Mouse (Mus musculus): ENCODE measurements around the gene Dpy19l3. TPM values are rescaled to one million over a fixed set of nuclear protein-coding genes. Genes with fewer than 3 reads are reported as not detected.

Gene Dpy19l3
- polyA plus RNA-seq, 1 experiment from 2014 or later = 52.7 TPM

DNA sequence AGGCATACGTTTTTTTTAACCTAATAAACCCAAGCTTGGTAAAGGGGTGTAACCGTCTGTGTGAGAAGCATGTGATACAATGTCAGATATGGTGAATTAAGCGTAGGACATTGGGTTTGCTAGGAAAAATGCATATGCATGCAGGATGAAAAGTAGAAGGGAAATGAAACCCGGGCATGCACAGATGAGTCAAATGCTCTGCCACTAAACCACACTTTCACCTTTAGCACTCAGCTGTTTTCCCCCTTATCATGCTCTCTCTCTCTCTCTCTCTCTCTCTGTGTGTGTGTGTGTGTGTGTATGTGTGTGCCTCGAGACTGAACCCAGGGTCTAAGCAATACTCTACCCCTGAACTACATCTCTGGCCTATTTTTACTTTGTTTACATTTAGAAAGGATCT, 11.9 kb downstream of the Dpy19l3 start:
- Histone ChIP-seq H3K4me2 (ENCODE audit: low read length) (no peak overlapping the region), H3K27me3 (ENCODE audit: control insufficient read depth, insufficient read depth, low read length) (no peaks in the 10 kb centered on the region), H3K27ac (replicated peaks; ENCODE audit: low read depth, low read length) (no peak overlapping the region), H3K4me1 (ENCODE audit: control insufficient read depth, insufficient read depth, low read length) (no peaks in the 10 kb centered on the region), H3K4me3 (replicated peaks; ENCODE audit: low read depth, low read length) (no peak overlapping the region), H3K36me3 (ENCODE audit: control insufficient read depth, insufficient read depth, low read length) (peaks cover 38% of the 10 kb centered on the region), H3K9me3 (ENCODE audit: control insufficient read depth, low read length) (no peaks in the 10 kb centered on the region), H3K9ac (replicated peaks; ENCODE audit: low read length) (no peak overlapping the region)
- DNase-seq (no peak), ATAC-seq (ENCODE audit: low FRiP score, low TSS enrichment) (no peak)
- 86% methylated on average over 5 of the region's 5 CpGs for WGBS

DNA sequence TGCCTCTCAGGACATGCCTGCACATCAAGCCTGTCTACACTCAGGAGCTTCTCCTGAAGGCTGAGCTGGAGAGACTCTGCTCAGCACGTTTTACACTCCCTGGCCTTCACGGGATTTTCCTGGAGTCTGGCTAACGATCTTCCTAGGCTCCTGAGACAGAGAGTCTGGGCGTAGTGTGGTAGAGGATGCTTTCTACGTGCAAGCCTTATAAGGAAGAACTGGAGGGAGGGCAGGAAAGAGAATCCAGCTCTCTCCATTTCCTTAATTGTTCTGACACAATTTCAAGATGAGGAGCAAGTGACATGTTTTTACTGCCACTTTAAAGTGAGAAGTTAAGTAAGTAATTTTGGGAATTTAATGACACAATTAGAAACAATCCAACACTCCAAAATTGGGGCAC, 12.4 kb downstream of the Dpy19l3 start:
- Histone ChIP-seq H3K4me2 (ENCODE audit: low read length) (no peak overlapping the region), H3K4me3 (replicated peaks; ENCODE audit: low read depth, low read length) (no peak overlapping the region), H3K36me3 (ENCODE audit: control insufficient read depth, insufficient read depth, low read length) (peaks cover 36% of the 10 kb centered on the region), H3K27ac (replicated peaks; ENCODE audit: low read depth, low read length) (no peak overlapping the region), H3K9me3 (ENCODE audit: control insufficient read depth, low read length) (no peaks in the 10 kb centered on the region), H3K9ac (replicated peaks; ENCODE audit: low read length) (no peak overlapping the region), H3K27me3 (ENCODE audit: control insufficient read depth, insufficient read depth, low read length) (no peaks in the 10 kb centered on the region), H3K4me1 (ENCODE audit: control insufficient read depth, insufficient read depth, low read length) (no peaks in the 10 kb centered on the region)
- 81% methylated on average over 5 of the region's 5 CpGs for WGBS
- DNase-seq (no peak), ATAC-seq (ENCODE audit: low FRiP score, low TSS enrichment) (no peak)

- H3K4me2 ChIP-seq (ENCODE audit: low read length) = no peak overlapping the region
- DNase-seq (peak; percentile 64), ATAC-seq (ENCODE audit: low FRiP score, low TSS enrichment) (no peak)
- H3K36me3 ChIP-seq (ENCODE audit: control insufficient read depth, insufficient read depth, low read length) = peaks cover 33% of the 10 kb centered on the region
- H3K27me3 ChIP-seq (ENCODE audit: control insufficient read depth, insufficient read depth, low read length) = no peaks in the 10 kb centered on the region
- H3K9me3 ChIP-seq (ENCODE audit: control insufficient read depth, low read length) = no peaks in the 10 kb centered on the region
- H3K4me3 ChIP-seq (replicated peaks; ENCODE audit: low read depth, low read length) = no peak overlapping the region
- no peak overlapping the region for H3K9ac ChIP-seq (replicated peaks; ENCODE audit: low read length)
- H3K4me1 ChIP-seq (ENCODE audit: control insufficient read depth, insufficient read depth, low read length) = no peaks in the 10 kb centered on the region
- 62% methylated on average over 5 of the region's 5 CpGs for WGBS
- no peak overlapping the region for H3K27ac ChIP-seq (replicated peaks; ENCODE audit: low read depth, low read length)
These were observed 13.6 kb downstream of the Dpy19l3 start for GRCm38 (mm10) chr7:35740489-35741230.

GRCm38 (mm10) chr7:35738871-35739270, 15.4 kb downstream of the Dpy19l3 start:
- Histone ChIP-seq H3K4me3 (replicated peaks; ENCODE audit: low read depth, low read length) (no peak overlapping the region), H3K4me2 (ENCODE audit: low read length) (no peak overlapping the region), H3K27ac (replicated peaks; ENCODE audit: low read depth, low read length) (no peak overlapping the region), H3K4me1 (ENCODE audit: control insufficient read depth, insufficient read depth, low read length) (no peaks in the 10 kb centered on the region), H3K27me3 (ENCODE audit: control insufficient read depth, insufficient read depth, low read length) (no peaks in the 10 kb centered on the region), H3K9ac (replicated peaks; ENCODE audit: low read length) (no peak overlapping the region), H3K9me3 (ENCODE audit: control insufficient read depth, low read length) (no peaks in the 10 kb centered on the region), H3K36me3 (ENCODE audit: control insufficient read depth, insufficient read depth, low read length) (peaks cover 23% of the 10 kb centered on the region)
- DNase-seq (no peak), ATAC-seq (ENCODE audit: low FRiP score, low TSS enrichment) (no peak)

DNA sequence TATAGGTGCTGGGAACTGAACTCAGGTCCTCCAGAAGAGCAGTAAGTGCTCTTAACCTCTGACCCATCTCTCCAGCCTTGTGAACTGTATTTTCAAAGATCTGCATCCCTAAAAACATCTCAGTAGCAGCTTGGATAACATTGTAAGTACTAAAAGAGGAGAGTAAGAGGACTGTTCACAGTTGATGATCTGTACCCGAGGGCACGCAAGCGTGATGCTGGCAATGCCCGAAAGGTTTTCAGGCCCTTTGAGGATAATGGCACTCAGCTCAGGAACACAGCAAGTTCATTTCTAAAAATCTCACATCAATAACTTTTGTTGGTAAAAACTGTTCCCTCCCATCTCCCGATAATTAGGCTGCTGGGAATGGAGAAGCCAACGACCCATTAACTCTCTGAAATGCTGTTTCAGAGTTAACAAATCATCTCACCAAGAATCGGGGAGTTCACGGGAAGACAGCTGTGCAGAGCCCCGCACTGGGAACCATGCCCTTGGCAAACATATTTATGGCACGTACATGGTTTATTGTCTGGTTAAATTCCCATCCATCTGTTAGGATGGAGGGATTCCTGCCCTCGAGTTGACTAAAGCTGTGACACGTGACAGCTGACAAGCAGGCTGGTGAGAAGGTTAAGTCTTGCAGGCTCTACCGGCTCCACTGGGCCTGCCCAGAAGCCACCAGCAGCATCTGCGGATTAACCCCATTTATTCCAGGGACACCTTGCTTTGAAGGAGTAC, 20.8 kb downstream of the Dpy19l3 start:
- Histone ChIP-seq H3K9me3 (ENCODE audit: control insufficient read depth, low read length) (no peaks in the 10 kb centered on the region), H3K27ac (replicated peaks; ENCODE audit: low read depth, low read length) (no peak overlapping the region), H3K36me3 (ENCODE audit: control insufficient read depth, insufficient read depth, low read length) (peaks cover 18% of the 10 kb centered on the region), H3K4me1 (ENCODE audit: control insufficient read depth, insufficient read depth, low read length) (no peaks in the 10 kb centered on the region), H3K4me2 (ENCODE audit: low read length) (no peak overlapping the region), H3K27me3 (ENCODE audit: control insufficient read depth, insufficient read depth, low read length) (no peaks in the 10 kb centered on the region), H3K9ac (replicated peaks; ENCODE audit: low read length) (no peak overlapping the region), H3K4me3 (replicated peaks; ENCODE audit: low read depth, low read length) (no peak overlapping the region)
- peak; percentile 11 for DNase-seq
- ATAC-seq (ENCODE audit: low FRiP score, low TSS enrichment) = no peak
- WGBS = 73% methylated on average over 14 of the region's 14 CpGs

GRCm38 (mm10) chr7:35732585-35733059, 21.6 kb downstream of the Dpy19l3 start:
- H3K4me3 ChIP-seq (replicated peaks; ENCODE audit: low read depth, low read length) = no peak overlapping the region
- ATAC-seq (ENCODE audit: low FRiP score, low TSS enrichment) = no peak
- no peak overlapping the region for H3K27ac ChIP-seq (replicated peaks; ENCODE audit: low read depth, low read length)
- no peaks in the 10 kb centered on the region for H3K4me1 ChIP-seq (ENCODE audit: control insufficient read depth, insufficient read depth, low read length)
- WGBS = 79% methylated on average over 10 of the region's 10 CpGs
- no peak overlapping the region for H3K9ac ChIP-seq (replicated peaks; ENCODE audit: low read length)
- peaks cover 18% of the 10 kb centered on the region for H3K36me3 ChIP-seq (ENCODE audit: control insufficient read depth, insufficient read depth, low read length)
- no peaks in the 10 kb centered on the region for H3K9me3 ChIP-seq (ENCODE audit: control insufficient read depth, low read length)
- DNase-seq = peak; percentile 20
- H3K27me3 ChIP-seq (ENCODE audit: control insufficient read depth, insufficient read depth, low read length) = no peaks in the 10 kb centered on the region
- no peak overlapping the region for H3K4me2 ChIP-seq (ENCODE audit: low read length)

GRCm38 (mm10) chr7:35729621-35730031, 24.6 kb downstream of the Dpy19l3 start:
- no peak overlapping the region for H3K9ac ChIP-seq (replicated peaks; ENCODE audit: low read length)
- H3K4me1 ChIP-seq (ENCODE audit: control insufficient read depth, insufficient read depth, low read length) = no peaks in the 10 kb centered on the region
- no peaks in the 10 kb centered on the region for H3K27me3 ChIP-seq (ENCODE audit: control insufficient read depth, insufficient read depth, low read length)
- 91% methylated on average over 9 of the region's 9 CpGs for WGBS
- H3K4me2 ChIP-seq (ENCODE audit: low read length) = no peak overlapping the region
- ATAC-seq (ENCODE audit: low FRiP score, low TSS enrichment) = no peak
- no peak overlapping the region for H3K4me3 ChIP-seq (replicated peaks; ENCODE audit: low read depth, low read length)
- H3K36me3 ChIP-seq (ENCODE audit: control insufficient read depth, insufficient read depth, low read length) = peaks cover 23% of the 10 kb centered on the region
- no peak for DNase-seq
- no peak overlapping the region for H3K27ac ChIP-seq (replicated peaks; ENCODE audit: low read depth, low read length)
- H3K9me3 ChIP-seq (ENCODE audit: control insufficient read depth, low read length) = no peaks in the 10 kb centered on the region

- WGBS = 97% methylated on average over 12 of the region's 12 CpGs
- ATAC-seq (ENCODE audit: low FRiP score, low TSS enrichment) = no peak
- Histone ChIP-seq H3K36me3 (ENCODE audit: control insufficient read depth, insufficient read depth, low read length) (peaks cover 30% of the 10 kb centered on the region), H3K27ac (replicated peaks; ENCODE audit: low read depth, low read length) (no peak overlapping the region), H3K9me3 (ENCODE audit: control insufficient read depth, low read length) (no peaks in the 10 kb centered on the region), H3K4me1 (ENCODE audit: control insufficient read depth, insufficient read depth, low read length) (no peaks in the 10 kb centered on the region), H3K27me3 (ENCODE audit: control insufficient read depth, insufficient read depth, low read length) (no peaks in the 10 kb centered on the region), H3K9ac (replicated peaks; ENCODE audit: low read length) (no peak overlapping the region), H3K4me3 (replicated peaks; ENCODE audit: low read depth, low read length) (no peak overlapping the region), H3K4me2 (ENCODE audit: low read length) (no peak overlapping the region)
- DNase-seq = no peak
These were observed 25.9 kb downstream of the Dpy19l3 start for GRCm38 (mm10) chr7:35728376-35728775.

DNA sequence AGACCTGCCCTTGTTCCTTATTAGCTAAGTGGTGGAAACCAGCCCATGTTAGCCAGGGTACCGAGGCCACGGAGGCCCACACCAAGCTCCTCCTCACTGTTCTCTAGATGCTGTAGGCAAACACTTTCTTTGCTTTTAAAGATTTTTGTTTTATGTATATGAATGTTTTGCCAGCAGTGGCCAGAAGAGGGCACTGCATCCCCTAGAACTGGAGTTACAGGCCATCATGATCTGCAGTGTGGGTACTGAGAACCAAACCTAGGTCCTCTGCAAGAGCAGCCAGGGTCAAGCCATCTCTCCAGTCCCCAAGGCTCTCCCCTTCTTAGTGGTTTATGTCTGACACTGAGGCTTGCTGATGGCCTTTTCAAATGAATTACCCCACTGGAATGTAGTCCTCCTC, 31.2 kb downstream of the Dpy19l3 start:
- no peaks in the 10 kb centered on the region for H3K27me3 ChIP-seq (ENCODE audit: control insufficient read depth, insufficient read depth, low read length)

More for the DNA sequence above, 31.2 kb downstream of the Dpy19l3 start:
- 95% methylated on average over 2 of the region's 2 CpGs for WGBS
- ATAC-seq (ENCODE audit: low FRiP score, low TSS enrichment) (no peak), DNase-seq (no peak)
- no peak overlapping the region for H3K27ac ChIP-seq (replicated peaks; ENCODE audit: low read depth, low read length)
- H3K36me3 ChIP-seq (ENCODE audit: control insufficient read depth, insufficient read depth, low read length) = peaks cover 44% of the 10 kb centered on the region
- H3K4me2 ChIP-seq (ENCODE audit: low read length) = no peak overlapping the region
- H3K9me3 ChIP-seq (ENCODE audit: control insufficient read depth, low read length) = no peaks in the 10 kb centered on the region
- no peak overlapping the region for H3K9ac ChIP-seq (replicated peaks; ENCODE audit: low read length)
- H3K4me3 ChIP-seq (replicated peaks; ENCODE audit: low read depth, low read length) = no peak overlapping the region
- no peaks in the 10 kb centered on the region for H3K4me1 ChIP-seq (ENCODE audit: control insufficient read depth, insufficient read depth, low read length)
